Mouse (Mus musculus) MEL (cell line): Measurements from ENCODE around the gene Cwc27. TPM values are rescaled to one million over a fixed set of nuclear protein-coding genes. Genes with fewer than 3 reads are reported as not detected.

ENCODE experiments used
- DNase-seq: peaks from one replicate; pipeline ENCODE4 v3.0.0; 2011; ENCODE audit warnings: low read depth, low spot score
- H3K27ac ChIP-seq: 2 replicates; pipeline ENCODE4 v1.5.1; 2012; ENCODE audit warnings: low read depth, mild to moderate bottlenecking, control low read depth, low read length, moderate library complexity; ENCODE audit not compliant: control insufficient read depth
- H3K27me3 ChIP-seq, 2 experiments: fragments of 150-350 bp in 1 of 2; sonication (generic) in 1 of 2; 2 replicates each; pipeline ENCODE4 v1.6.1; 2012; ENCODE audit warnings: low read length in 2 of 2, mild to moderate bottlenecking in 2 of 2, improper control_type of control experiment in 1 of 2, moderate library complexity in 1 of 2; ENCODE audit not compliant: insufficient read depth in 2 of 2, control insufficient read depth in 1 of 2
- H3K36me3 ChIP-seq, 2 experiments: 2 replicates each; pipeline ENCODE4 v1.6.1; 2012 to 2014; ENCODE audit warnings: low read length in 2 of 2, improper control_type of control experiment in 1 of 2, inconsistent platforms in 1 of 2, mild to moderate bottlenecking in 1 of 2; ENCODE audit not compliant: insufficient read depth in 2 of 2, control insufficient read depth in 1 of 2
- H3K4me1 ChIP-seq, 2 experiments: fragments of 150-350 bp in 1 of 2; sonication (generic) in 1 of 2; 2 replicates each; pipeline ENCODE4 v1.6.1; 2012; ENCODE audit warnings: low read length in 2 of 2, improper control_type of control experiment in 1 of 2, mild to moderate bottlenecking in 1 of 2; ENCODE audit not compliant: insufficient read depth in 2 of 2, control insufficient read depth in 1 of 2
- H3K4me3 ChIP-seq, 2 experiments: fragments of 150-350 bp in 1 of 2; sonication (generic) in 1 of 2; 2 replicates each; pipeline ENCODE4 v1.5.1; 2012; ENCODE audit warnings: low read depth in 2 of 2, low read length in 2 of 2, mild to moderate bottlenecking in 2 of 2, moderate library complexity in 2 of 2, control low read depth in 1 of 2, improper control_type of control experiment in 1 of 2; ENCODE audit not compliant: control insufficient read depth in 1 of 2, insufficient read depth in 1 of 2
- H3K79me2 ChIP-seq: 2 replicates; pipeline ENCODE4 v1.6.1; 2012; ENCODE audit warnings: mild to moderate bottlenecking, low read length, moderate library complexity; ENCODE audit not compliant: control insufficient read depth, poor library complexity, insufficient read depth
- H3K9ac ChIP-seq: 2 replicates; pipeline ENCODE4 v1.6.1; 2012; ENCODE audit warnings: low read depth, mild to moderate bottlenecking, control low read depth, low read length, moderate library complexity; ENCODE audit not compliant: control insufficient read depth, poor library complexity, severe bottlenecking
- H3K9me3 ChIP-seq: fragments of 150-350 bp; sonication (generic); replicated peaks from 2 replicates; pipeline ENCODE4 v1.6.1; 2012; ENCODE audit warnings: mild to moderate bottlenecking, low read length, improper control_type of control experiment, moderate library complexity; ENCODE audit not compliant: insufficient read depth
- BHLHE40 ChIP-seq: IDR thresholded peaks from 2 replicates; pipeline ENCODE4 v1.6.1; 2012; ENCODE audit warnings: low read depth, mild to moderate bottlenecking, inconsistent platforms, low read length, improper control_type of control experiment, borderline replicate concordance
- CHD1 ChIP-seq: IDR thresholded peaks from 2 replicates; pipeline ENCODE4 v1.6.1; 2012; ENCODE audit warnings: low read depth, mild to moderate bottlenecking, inconsistent platforms, low read length, improper control_type of control experiment
- CTCF ChIP-seq, 3 experiments: IDR thresholded peaks in 2 of 3; conservative IDR thresholded peaks in 1 of 3; 2 replicates each; pipeline ENCODE4 v1.5.1; 2011 to 2012; ENCODE audit warnings: low read length in 3 of 3, low read depth in 2 of 3, mild to moderate bottlenecking in 2 of 3, improper control_type of control experiment in 1 of 3, inconsistent platforms in 1 of 3, mixed read lengths in 1 of 3, moderate library complexity in 1 of 3; ENCODE audit not compliant: control insufficient read depth in 1 of 3, insufficient read depth in 1 of 3, poor library complexity in 1 of 3, severe bottlenecking in 1 of 3
- ELF1 ChIP-seq: IDR thresholded peaks from 2 replicates; pipeline ENCODE4 v1.6.1; 2014; ENCODE audit warnings: low read depth, mild to moderate bottlenecking, inconsistent platforms, low read length, improper control_type of control experiment, moderate library complexity
- GABPA ChIP-seq: IDR thresholded peaks from 2 replicates; pipeline ENCODE4 v1.6.1; 2012; ENCODE audit warnings: low read depth, mild to moderate bottlenecking, inconsistent platforms, low read length, improper control_type of control experiment, moderate library complexity
- GATA1 ChIP-seq: IDR thresholded peaks from 2 replicates; pipeline ENCODE4 v1.6.1; 2011; ENCODE audit warnings: low read depth, low read length, improper control_type of control experiment
- MAFK ChIP-seq: IDR thresholded peaks from 2 replicates; pipeline ENCODE4 v1.6.1; 2011; ENCODE audit warnings: low read depth, mild to moderate bottlenecking, low read length, improper control_type of control experiment, borderline replicate concordance
- MAX ChIP-seq: IDR thresholded peaks from 2 replicates; pipeline ENCODE4 v1.6.1; 2011; ENCODE audit warnings: low read length, improper control_type of control experiment
- MEF2A ChIP-seq: IDR thresholded peaks from 2 replicates; pipeline ENCODE4 v1.6.1; 2014; ENCODE audit warnings: low read depth, mild to moderate bottlenecking, inconsistent platforms, low read length, improper control_type of control experiment; ENCODE audit not compliant: poor library complexity, insufficient replicate concordance, severe bottlenecking; ENCODE audit errors: extremely low read depth
- NRF1 ChIP-seq: IDR thresholded peaks from 2 replicates; pipeline ENCODE4 v1.6.1; 2014; ENCODE audit warnings: low read depth, mild to moderate bottlenecking, inconsistent platforms, low read length, improper control_type of control experiment, moderate library complexity; ENCODE audit not compliant: poor library complexity, insufficient read depth, severe bottlenecking
- POLR2AphosphoS2 ChIP-seq: IDR thresholded peaks from 2 replicates; pipeline ENCODE4 v1.6.1; 2011; ENCODE audit warnings: low read length, improper control_type of control experiment
- POLR2AphosphoS5 ChIP-seq: IDR thresholded peaks from 2 replicates; pipeline ENCODE4 v1.6.1; 2012; ENCODE audit warnings: low read depth, borderline replicate concordance, mild to moderate bottlenecking, inconsistent platforms, low read length, moderate library complexity, mixed read lengths
- RCOR1 ChIP-seq: IDR thresholded peaks from 2 replicates; pipeline ENCODE4 v1.6.1; 2012; ENCODE audit warnings: low read depth, mild to moderate bottlenecking, inconsistent platforms, low read length, improper control_type of control experiment
- SIN3A ChIP-seq: IDR thresholded peaks from 2 replicates; pipeline ENCODE4 v1.6.1; 2012; ENCODE audit warnings: low read length, improper control_type of control experiment, inconsistent platforms
- TCF12 ChIP-seq: IDR thresholded peaks from 2 replicates; pipeline ENCODE4 v1.6.1; 2014; ENCODE audit warnings: low read depth, mild to moderate bottlenecking, inconsistent platforms, low read length, improper control_type of control experiment, moderate library complexity
- USF2 ChIP-seq, 2 experiments: IDR thresholded peaks; 2 replicates each; pipeline ENCODE4 v1.6.1; 2011 to 2012; ENCODE audit warnings: improper control_type of control experiment in 2 of 2, low read length in 2 of 2, borderline replicate concordance in 1 of 2, inconsistent platforms in 1 of 2, low read depth in 1 of 2, mild to moderate bottlenecking in 1 of 2; ENCODE audit not compliant: insufficient read depth in 1 of 2
- ZMIZ1 ChIP-seq: IDR thresholded peaks from 2 replicates; pipeline ENCODE4 v1.6.1; 2012; ENCODE audit warnings: low read depth, mild to moderate bottlenecking, inconsistent platforms, low read length, improper control_type of control experiment, moderate library complexity
- ZNF384 ChIP-seq: IDR thresholded peaks from 2 replicates; pipeline ENCODE4 v1.6.1; 2012; ENCODE audit warnings: low read depth, mild to moderate bottlenecking, inconsistent platforms, low read length, improper control_type of control experiment
- polyA plus RNA-seq, 2 experiments: library from polyadenylated mRNA; stranded (reverse) in 1 of 2; unstranded in 1 of 2; fragments of >175 nt in 1 of 2; fragments of >200 nt in 1 of 2; gene quantifications; 2 replicates each; pipeline versions ENCODE4 v1.2.1 to v1.2.4; 2012; ENCODE audit warnings: low replicate concordance in 2 of 2, low read depth in 1 of 2; ENCODE audit not compliant: insufficient read length in 2 of 2, insufficient read depth in 1 of 2, missing spikeins in 1 of 2
- total RNA-seq: library from RNA; depleted of rRNA; stranded (reverse); fragments of 300-350 nt; gene quantifications from 2 replicates; pipeline ENCODE4 v1.2.3, GENCODE M21; 2012

Gene Cwc27
- total and polyA plus RNA-seq, 3 experiments = 18.3 to 22.0 TPM; not detected in 1

DNA sequence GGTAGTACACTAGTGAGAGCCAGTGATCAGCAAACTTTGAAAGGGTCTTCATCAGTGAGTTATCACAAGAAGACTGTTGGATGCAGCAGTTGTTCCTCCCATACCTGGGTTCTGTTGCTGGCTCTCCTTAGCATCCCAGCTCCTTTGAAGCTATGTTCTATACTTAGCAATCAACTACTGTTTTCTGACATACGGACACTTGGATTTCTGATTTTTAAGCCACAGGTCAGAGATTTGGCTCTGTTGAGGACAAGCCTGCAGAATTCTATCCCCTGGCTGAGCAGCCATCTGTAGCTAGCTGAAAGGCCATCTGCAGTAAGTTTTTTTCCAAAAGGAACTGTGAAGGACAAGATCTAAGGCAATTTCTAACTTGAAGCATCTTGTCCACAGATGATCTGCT is 57.6 kb downstream of the Cwc27 start:
- Histone ChIP-seq H3K9me3 (no peaks in the 10 kb centered on the region), H3K27me3 (no peaks in the 10 kb centered on the region), H3K27ac (no peak overlapping the region), H3K4me3 (no peak overlapping the region), H3K79me2 (no peaks in the 10 kb centered on the region), H3K36me3 (no peaks in the 10 kb centered on the region), H3K4me1 (no peaks in the 10 kb centered on the region)
- no peak for DNase-seq
- TF ChIP-seq GATA1 (no peak), NRF1 (no peak)
- TF ChIP-seq, all 39 proteins: peak for 0
- H3K9ac ChIP-seq = no peak overlapping the region

DNA sequence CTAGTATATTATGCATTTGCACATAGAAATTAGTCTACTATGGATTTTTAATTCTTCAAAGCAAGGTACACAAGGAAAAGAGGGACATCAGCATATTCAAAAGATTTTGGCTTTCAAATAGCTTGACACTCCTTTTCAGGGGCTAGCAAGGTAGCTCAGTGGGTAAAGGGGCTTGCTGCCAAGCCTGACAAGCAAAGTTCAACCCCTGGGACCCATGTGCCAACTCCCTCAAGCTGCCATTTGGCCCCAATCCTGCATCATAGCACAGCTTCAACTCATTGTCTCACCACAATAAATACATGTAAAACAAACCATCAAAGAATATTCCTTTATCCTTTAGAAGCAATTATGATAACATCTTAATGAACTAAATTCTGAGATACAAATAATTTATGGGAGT is 69.9 kb downstream of the Cwc27 start:
- Histone ChIP-seq H3K9me3 (no peaks in the 10 kb centered on the region), H3K79me2 (no peaks in the 10 kb centered on the region)
- TF ChIP-seq RCOR1 (no peak), CHD1 (no peak), TCF12 (no peak), MAFK (no peak), MAX (no peak), GABPA (no peak), ZMIZ1 (no peak), MEF2A (no peak), USF2 (IDR thresholded peaks at IDR 0.05; ENCODE audit: borderline replicate concordance in 1 of 2, insufficient read depth in 1 of 2, low read depth in 1 of 2, low read length in 2 of 2) (no peak), CTCF (IDR thresholded peaks at IDR 0.05 in 2 of 3, conservative IDR thresholded peaks at IDR 0.05 in 1 of 3; ENCODE audit: control insufficient read depth in 1 of 3, insufficient read depth in 1 of 3, low read depth in 2 of 3, low read length in 3 of 3, poor library complexity in 1 of 3, severe bottlenecking in 1 of 3) (no peak), BHLHE40 (no peak), ZNF384 (no peak), SIN3A (no peak), ELF1 (no peak), POLR2AphosphoS5 (no peak), GATA1 (no peak), POLR2AphosphoS2 (no peak)
- TF ChIP-seq, all 39 proteins: peak for 0
- DNase-seq = no peak
- Histone ChIP-seq H3K27me3 (no peaks in the 10 kb centered on the region), H3K9ac (no peak overlapping the region), H3K36me3 (no peaks in the 10 kb centered on the region), H3K27ac (no peak overlapping the region), H3K4me3 (no peak overlapping the region), H3K4me1 (no peaks in the 10 kb centered on the region)
